ENCODE assay signal across 1 mouse cellular context in the genomic region with DNA sequence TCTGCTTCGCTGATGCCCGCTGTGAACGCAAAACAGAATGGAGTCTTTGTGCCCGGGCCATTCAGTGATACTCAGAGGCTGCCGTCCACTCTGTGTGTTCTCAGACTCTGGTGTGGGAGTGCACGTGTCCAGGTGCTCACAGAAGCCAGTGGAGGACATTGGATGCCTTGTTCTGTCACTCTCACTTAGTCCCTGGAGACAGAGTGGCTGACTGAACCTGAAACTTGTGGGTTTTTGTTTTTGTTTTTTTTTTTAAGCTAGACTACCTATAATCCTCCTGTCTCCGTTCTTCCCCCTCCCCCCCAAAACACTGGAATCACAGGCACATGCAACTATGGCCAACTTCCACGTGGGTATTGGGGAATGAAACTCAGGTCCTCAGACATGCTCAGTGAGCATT.
A peak's percentile ranks its signal among the peaks of the same experiment; 100 is the strongest.
TF ChIP-seq lines count a peak whose summit lies in the region.

No protein-coding gene starts in this region.

TF ChIP-seq in CH12.LX, 34 proteins besides CTCF, POLR2A, EP300 and RAD21 (continued from another document):
- peak; percentile 45; the same call in 1 of the 2 replicates for TF ChIP-seq MYC (IDR thresholded peaks at IDR 0.05; ENCODE audit: low read depth, low read length)
- no peak for TF ChIP-seq ZMIZ1 (IDR thresholded peaks at IDR 0.05; ENCODE audit: low read depth, low read length)
- TF ChIP-seq TCF12 (IDR thresholded peaks at IDR 0.05; ENCODE audit: low read depth, low read length) = peak; percentile 47; the same call in 1 of the 2 replicates
- no peak for TF ChIP-seq NELFE (IDR thresholded peaks at IDR 0.05; ENCODE audit: low read depth, low read length)
- no peak for TF ChIP-seq POLR2AphosphoS2 (IDR thresholded peaks at IDR 0.05; ENCODE audit: low read depth, low read length)
- 0 out of 2 replicates have a peak, but pooled peaks have one; percentile 49 for TF ChIP-seq JUND (conservative IDR thresholded peaks at IDR 0.05; ENCODE audit: low read depth, low read length)
- no peak for TF ChIP-seq KAT2A (IDR thresholded peaks at IDR 0.05; ENCODE audit: insufficient replicate concordance, low read length)
- no peak for TF ChIP-seq UBTF (IDR thresholded peaks at IDR 0.05; ENCODE audit: low read depth, low read length)
- no peak for TF ChIP-seq CHD2 (IDR thresholded peaks at IDR 0.05; ENCODE audit: low read length)
- TF ChIP-seq ZNF384 (IDR thresholded peaks at IDR 0.05; ENCODE audit: low read depth, low read length) = peak; percentile 78
- no peak for TF ChIP-seq CHD1 (IDR thresholded peaks at IDR 0.05; ENCODE audit: low read depth, low read length)
- peak; percentile 32; the same call in 1 of the 2 replicates for TF ChIP-seq JUN (IDR thresholded peaks at IDR 0.05; ENCODE audit: insufficient read depth, low read depth, low read length)
- TF ChIP-seq SMC3 (IDR thresholded peaks at IDR 0.05; ENCODE audit: low read depth, low read length) = no peak
- peak; percentile 94 for TF ChIP-seq BHLHE40 (IDR thresholded peaks at IDR 0.05; ENCODE audit: low read depth, low read length)
- no peak for TF ChIP-seq SIN3A (IDR thresholded peaks at IDR 0.05; ENCODE audit: low read length)
- TF ChIP-seq HCFC1 (IDR thresholded peaks at IDR 0.05; ENCODE audit: low read depth, low read length) = no peak
- no peak for TF ChIP-seq RCOR1 (conservative IDR thresholded peaks at IDR 0.05; ENCODE audit: low read depth, low read length)
- no peak for TF ChIP-seq GABPA (IDR thresholded peaks at IDR 0.05; ENCODE audit: insufficient replicate concordance, low read depth, low read length)
- TF ChIP-seq USF2 (conservative IDR thresholded peaks at IDR 0.05; ENCODE audit: low read depth, low read length) = no peak
- no peak for TF ChIP-seq MAZ (IDR thresholded peaks at IDR 0.05; ENCODE audit: low read depth, low read length)
- TF ChIP-seq MXI1 (IDR thresholded peaks at IDR 0.05; ENCODE audit: low read depth, low read length) = no peak
- peak; percentile 93 for TF ChIP-seq IRF4 (IDR thresholded peaks at IDR 0.05; ENCODE audit: low read depth, low read length)
- TF ChIP-seq ZC3H11A (IDR thresholded peaks at IDR 0.05; ENCODE audit: low read depth, low read length) = no peak
- TF ChIP-seq MEF2A (IDR thresholded peaks at IDR 0.05; ENCODE audit: borderline replicate concordance, low read depth, low read length) = 0 out of 2 replicates have a peak, but pooled peaks have one; percentile 16
- TF ChIP-seq MAFK (IDR thresholded peaks at IDR 0.05; ENCODE audit: insufficient replicate concordance, low read length) = 0 out of 2 replicates have a peak, but pooled peaks have one; percentile 44
- TF ChIP-seq MAX (IDR thresholded peaks at IDR 0.05; ENCODE audit: low read length) = 0 out of 2 replicates have a peak, but pooled peaks have one; percentile 27
